Mouse (Mus musculus) thymus, adult 2 months (tissue): ENCODE measurements around the gene Ccdc81.

Experiments used
- CTCF ChIP-seq: fragments of 200-500 bp; IDR thresholded peaks from 2 replicates; pipeline ENCODE4 v1.5.1; 2012; ENCODE audit warnings: mild to moderate bottlenecking, control low read depth, low read length, moderate library complexity, borderline replicate concordance; ENCODE audit not compliant: control insufficient read depth, poor library complexity, insufficient read depth; ENCODE audit errors: extremely low read depth
- POLR2A ChIP-seq: fragments of 200-500 bp; IDR thresholded peaks from 2 replicates; pipeline ENCODE4 v1.6.1; 2012; ENCODE audit warnings: mild to moderate bottlenecking, low read length, control low read depth, moderate library complexity; ENCODE audit not compliant: control insufficient read depth, poor library complexity, insufficient read depth; ENCODE audit errors: extremely low read depth

GRCm38 (mm10) chr7:89835566-89835965, 67.9 kb downstream of the Ccdc81 start:
- no peak for TF ChIP-seq CTCF
- TF ChIP-seq POLR2A, result no peak
